Mouse (Mus musculus): ENCODE results near the gene Acadl. TPM values are rescaled to one million over a fixed set of nuclear protein-coding genes. Genes with fewer than 3 reads are reported as not detected.

Gene Acadl
- 283 TPM for polyA plus RNA-seq (2014; fragmentation: Illumina TruSeq; extraction: RNeasy Lipid Tissue Mini Kit (QIAGEN cat#74804))

GRCm38 (mm10) chr1:66862712-66863511 is at the start of gene Acadl:
Gene Acadl (minus strand): TSS chr1:66863277.

GRCm38 (mm10) chr1:66817453-66817839 is 45.6 kb downstream of the Acadl start, which contains the start of gene Kansl1l:
Gene Kansl1l (minus strand): TSS chr1:66817562.

Other genes with a start within 250 kb of the Acadl start
- 151 TPM for gene Rpe, start 162.4 kb downstream of the Acadl start, polyA plus RNA-seq (2014; fragmentation: Illumina TruSeq; extraction: RNeasy Lipid Tissue Mini Kit (QIAGEN cat#74804))
- gene Kansl1l, start 45.7 kb downstream of the Acadl start, polyA plus RNA-seq (2014; fragmentation: Illumina TruSeq; extraction: RNeasy Lipid Tissue Mini Kit (QIAGEN cat#74804)) = 95.5 TPM
- 9.3 TPM for gene Myl1, start 82.1 kb upstream of the Acadl start, polyA plus RNA-seq (2014; fragmentation: Illumina TruSeq; extraction: RNeasy Lipid Tissue Mini Kit (QIAGEN cat#74804))
- gene Lancl1, start 175.6 kb upstream of the Acadl start, polyA plus RNA-seq (2014; fragmentation: Illumina TruSeq; extraction: RNeasy Lipid Tissue Mini Kit (QIAGEN cat#74804)) = 22.2 TPM